Mouse (Mus musculus) forebrain, embryonic 13.5 days (tissue): Measurements from ENCODE around the gene Tgfbr1. TPM values are rescaled to one million over a fixed set of nuclear protein-coding genes. Genes with fewer than 3 reads are reported as not detected.

Experiments
- ATAC-seq: fragments of 200-750 bp; cut with Nextera tagmentation; 2 replicates; pipeline ENCODE4 v1.8.0; 2017
- H3K27ac ChIP-seq: fragments of 300-500 bp; sonication (generic); 2 replicates; pipeline ENCODE4 v1.5.1; 2015; ENCODE audit warnings: inconsistent platforms, mild to moderate bottlenecking, moderate library complexity
- H3K27me3 ChIP-seq: fragments of 300-500 bp; sonication (generic); 2 replicates; pipeline ENCODE4 v1.6.1; 2015; ENCODE audit warnings: mild to moderate bottlenecking, inconsistent platforms
- H3K36me3 ChIP-seq: fragments of 300-500 bp; sonication (generic); 2 replicates; pipeline ENCODE4 v1.6.1; 2015; ENCODE audit warnings: mild to moderate bottlenecking, inconsistent platforms; ENCODE audit not compliant: poor library complexity, severe bottlenecking
- H3K4me1 ChIP-seq: fragments of 300-500 bp; sonication (generic); 2 replicates; pipeline ENCODE4 v1.6.1; 2015; ENCODE audit warnings: inconsistent platforms
- H3K4me2 ChIP-seq: fragments of 300-500 bp; sonication (generic); 2 replicates; pipeline ENCODE4 v1.6.1; 2015; ENCODE audit warnings: inconsistent platforms, mild to moderate bottlenecking, moderate library complexity
- H3K4me3 ChIP-seq: fragments of 300-500 bp; sonication (generic); 2 replicates; pipeline ENCODE4 v1.5.1; 2015; ENCODE audit warnings: mild to moderate bottlenecking, inconsistent platforms
- H3K9ac ChIP-seq: fragments of 300-500 bp; sonication (generic); 2 replicates; pipeline ENCODE4 v1.6.1; 2015; ENCODE audit warnings: mild to moderate bottlenecking, inconsistent platforms
- H3K9me3 ChIP-seq: fragments of 300-500 bp; sonication (generic); replicated peaks from 2 replicates; pipeline ENCODE4 v1.6.1; 2016; ENCODE audit warnings: inconsistent platforms
- WGBS: fragments of 180-500 bp; shearing (Covaris S2); methylation state at CpG from one replicate; pipeline ENCODE4 v1.1.7; 2015; 5-methylcytosine and 5-hydroxymethylcytosine counted together
- polyA plus RNA-seq: library from polyadenylated mRNA; unstranded; fragments of >200 nt; fragmentation: Nextera tagmentation; extraction: Ambion mirVana; gene quantifications from 2 replicates; pipeline ENCODE4 v1.2.1, GENCODE M21; 2015

The Tgfbr1 gene
- polyA plus RNA-seq, 1 experiment from 2014 or later: 45.6 TPM

DNA sequence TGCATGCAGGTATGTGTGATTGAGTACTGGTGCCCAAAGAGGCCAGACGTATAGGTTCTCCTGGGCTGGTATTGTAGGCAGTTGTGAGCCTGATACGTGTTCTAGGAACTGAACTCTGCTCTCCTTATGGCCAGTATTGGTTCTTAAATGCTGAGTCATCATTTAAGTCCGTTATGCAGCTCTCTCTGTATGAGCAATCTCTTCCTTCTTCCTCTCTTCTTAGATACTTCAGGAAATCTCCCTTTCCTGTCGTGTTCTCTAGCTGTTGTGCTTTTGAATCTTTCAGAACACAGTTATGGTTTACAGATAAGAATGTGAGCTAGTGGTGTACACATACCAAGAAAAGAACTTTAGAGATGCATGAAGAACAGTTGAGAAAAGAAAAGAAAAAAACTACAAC is 47.3 kb downstream of the Tgfbr1 start:
- Histone ChIP-seq H3K9ac (no peak overlapping the region), H3K9me3 (no peaks in the 10 kb centered on the region), H3K4me3 (no peak overlapping the region), H3K4me2 (no peak overlapping the region), H3K27me3 (no peaks in the 10 kb centered on the region), H3K36me3 (peaks cover 54% of the 10 kb centered on the region), H3K27ac (no peak overlapping the region), H3K4me1 (no peaks in the 10 kb centered on the region)
- ATAC-seq: no peak
- WGBS: 92% methylated on average over 4 of the region's 4 CpGs

DNA sequence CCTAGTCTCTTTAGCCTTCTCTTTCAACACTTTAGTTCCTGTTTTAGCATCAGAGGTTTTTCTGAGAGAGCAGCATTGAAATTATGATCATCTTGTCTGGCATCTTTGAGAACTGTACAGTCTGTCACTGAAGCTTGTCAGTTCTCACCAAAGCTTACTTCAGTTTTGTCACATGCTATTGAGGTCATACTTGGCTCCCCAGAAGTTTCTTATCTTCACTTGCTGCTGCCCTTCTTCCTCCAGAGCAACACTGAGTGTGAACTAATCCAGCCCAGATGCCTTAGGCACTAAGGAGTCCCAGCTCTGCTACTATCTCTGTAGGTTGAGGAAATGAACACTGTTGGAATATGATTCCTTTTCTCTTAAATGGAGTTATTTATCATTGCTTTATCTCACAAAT is 49.2 kb downstream of the Tgfbr1 start:
- H3K9ac ChIP-seq: no peak overlapping the region
- H3K4me1 ChIP-seq: no peaks in the 10 kb centered on the region
- H3K4me3 ChIP-seq: no peak overlapping the region
- H3K9me3 ChIP-seq: no peaks in the 10 kb centered on the region
- ATAC-seq: no peak
- peaks cover 58% of the 10 kb centered on the region for H3K36me3 ChIP-seq
- H3K27ac ChIP-seq: no peak overlapping the region
- H3K4me2 ChIP-seq: no peak overlapping the region
- H3K27me3 ChIP-seq: no peaks in the 10 kb centered on the region

DNA sequence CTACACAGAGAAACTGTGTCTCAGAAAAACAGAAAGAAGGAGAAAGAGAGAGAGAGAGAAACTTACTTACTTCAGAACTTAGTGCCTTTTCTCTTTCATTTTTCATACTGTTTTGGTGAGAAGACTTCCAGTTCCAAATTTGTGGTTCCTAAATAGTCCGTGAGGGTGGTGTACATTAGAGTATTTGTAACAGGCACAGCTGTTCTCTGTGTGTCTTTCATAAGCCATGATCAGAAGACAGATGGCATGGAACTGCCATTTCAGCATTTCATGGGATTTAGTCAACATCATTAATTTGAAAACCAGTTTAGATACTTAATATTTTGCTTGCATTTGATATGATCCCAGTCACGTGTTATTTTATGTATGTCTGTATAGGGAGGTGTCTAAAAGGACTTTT is 51.5 kb downstream of the Tgfbr1 start:
- H3K36me3 ChIP-seq: peaks cover 48% of the 10 kb centered on the region

DNA sequence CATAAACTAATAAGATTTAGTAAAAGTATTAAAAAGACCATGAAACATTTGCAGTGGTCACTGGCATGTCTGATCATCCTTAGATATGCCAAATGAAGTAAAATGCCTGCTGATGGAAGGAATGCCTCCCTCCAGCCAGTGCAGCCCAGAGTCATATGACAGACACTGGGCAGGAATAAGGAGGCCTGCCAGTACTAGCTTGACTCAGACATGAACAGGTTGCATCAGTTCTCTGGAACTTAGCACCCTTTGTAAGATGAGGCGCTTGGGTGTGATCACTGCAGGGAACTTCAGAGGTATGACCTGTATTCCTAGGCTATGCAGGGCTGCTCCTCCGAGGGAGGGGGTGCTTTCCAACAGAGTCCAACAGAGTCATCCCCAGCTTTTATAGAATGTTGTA is 54.1 kb downstream of the Tgfbr1 start:
- no peak for ATAC-seq
- Histone ChIP-seq H3K9me3 (no peaks in the 10 kb centered on the region), H3K36me3 (peaks cover 60% of the 10 kb centered on the region), H3K9ac (no peak overlapping the region), H3K27me3 (no peaks in the 10 kb centered on the region), H3K27ac (no peak overlapping the region), H3K4me1 (no peaks in the 10 kb centered on the region), H3K4me3 (no peak overlapping the region), H3K4me2 (no peak overlapping the region)
- WGBS: 97% methylated on average over 2 of the region's 2 CpGs

More for the DNA sequence above, 51.5 kb downstream of the Tgfbr1 start:
- no peak for ATAC-seq
- Histone ChIP-seq H3K9me3 (no peaks in the 10 kb centered on the region), H3K27me3 (no peaks in the 10 kb centered on the region), H3K27ac (no peak overlapping the region), H3K4me2 (no peak overlapping the region), H3K4me3 (no peak overlapping the region), H3K4me1 (no peaks in the 10 kb centered on the region), H3K9ac (no peak overlapping the region)
- WGBS: 87% methylated on average over 2 of the region's 2 CpGs

DNA sequence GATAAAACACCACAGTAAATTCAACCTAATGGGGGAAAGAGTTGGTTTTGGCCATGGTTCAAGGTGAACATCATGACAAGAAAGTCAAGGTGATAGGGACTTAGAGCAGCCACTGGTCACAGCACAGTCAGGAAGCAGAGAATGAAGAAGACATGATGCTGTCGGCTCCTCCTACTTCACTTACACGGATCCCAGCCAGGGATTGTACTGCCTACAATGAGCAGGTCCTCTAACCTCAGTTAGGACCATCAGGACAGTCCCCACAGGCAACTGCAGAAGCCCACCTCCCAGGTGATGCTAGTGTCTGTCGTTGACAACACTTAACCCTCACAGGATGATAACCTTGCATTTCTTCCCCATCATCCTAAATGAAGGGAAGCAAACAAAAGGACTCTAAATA is 64.8 kb downstream of the Tgfbr1 start:
- no peak overlapping the region for H3K27ac ChIP-seq
- no peak overlapping the region for H3K4me2 ChIP-seq
- WGBS: 73% methylated on average over 3 of the region's 3 CpGs
- H3K9me3 ChIP-seq: no peaks in the 10 kb centered on the region
- no peak overlapping the region for H3K4me3 ChIP-seq
- 0 out of 2 replicates have a peak, but pooled peaks cover 3% of the 10 kb centered on the region for H3K36me3 ChIP-seq
- peaks cover 8% of the 10 kb centered on the region; the same call in 1 of the 2 replicates for H3K4me1 ChIP-seq
- peaks cover 13% of the 10 kb centered on the region for H3K27me3 ChIP-seq
- no peak for ATAC-seq
- no peak overlapping the region for H3K9ac ChIP-seq

DNA sequence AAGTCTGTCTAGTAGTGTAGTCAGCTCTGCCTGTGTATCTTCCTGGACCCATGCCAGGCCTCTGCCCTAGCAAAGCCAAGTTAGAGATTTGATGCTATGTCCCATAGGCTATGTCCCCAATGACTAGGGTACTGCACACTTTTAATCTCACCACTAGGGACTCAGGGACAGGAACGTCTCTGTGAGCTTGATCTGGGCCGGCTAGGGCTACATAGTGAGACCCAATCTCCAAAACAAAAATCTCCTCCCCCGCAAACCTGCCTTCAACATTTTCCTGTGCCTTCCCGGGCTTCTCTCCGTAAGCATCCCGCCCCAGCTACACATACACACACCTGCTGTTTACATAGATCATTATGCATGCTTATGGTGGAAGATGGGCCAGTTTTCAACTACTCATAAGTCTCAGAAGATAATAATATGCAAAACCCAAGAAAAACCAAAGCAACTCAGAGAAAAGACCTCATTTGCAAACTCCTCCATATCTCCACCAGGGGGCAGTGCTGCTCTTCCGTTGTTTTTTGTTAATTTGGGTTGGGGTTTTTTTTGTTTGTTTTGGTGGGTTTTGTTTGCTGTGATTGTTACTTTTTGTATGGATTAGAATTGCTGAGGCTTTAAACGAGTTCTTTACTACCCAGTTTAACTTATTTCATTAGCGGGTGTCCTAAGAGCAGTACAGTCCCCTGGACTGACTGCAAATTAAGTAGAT is 66.4 kb downstream of the Tgfbr1 start:
- H3K4me2 ChIP-seq: no peak overlapping the region
- peaks cover 19% of the 10 kb centered on the region for H3K27me3 ChIP-seq
- no peaks in the 10 kb centered on the region for H3K36me3 ChIP-seq
- no peak overlapping the region for H3K27ac ChIP-seq
- peak; percentile 58 for ATAC-seq
- H3K9ac ChIP-seq: no peak overlapping the region
- H3K4me3 ChIP-seq: no peak overlapping the region
- 23% methylated on average over 9 of the region's 9 CpGs for WGBS
- H3K4me1 ChIP-seq: peaks cover 10% of the 10 kb centered on the region; the same call in 1 of the 2 replicates
- H3K9me3 ChIP-seq: no peaks in the 10 kb centered on the region

DNA sequence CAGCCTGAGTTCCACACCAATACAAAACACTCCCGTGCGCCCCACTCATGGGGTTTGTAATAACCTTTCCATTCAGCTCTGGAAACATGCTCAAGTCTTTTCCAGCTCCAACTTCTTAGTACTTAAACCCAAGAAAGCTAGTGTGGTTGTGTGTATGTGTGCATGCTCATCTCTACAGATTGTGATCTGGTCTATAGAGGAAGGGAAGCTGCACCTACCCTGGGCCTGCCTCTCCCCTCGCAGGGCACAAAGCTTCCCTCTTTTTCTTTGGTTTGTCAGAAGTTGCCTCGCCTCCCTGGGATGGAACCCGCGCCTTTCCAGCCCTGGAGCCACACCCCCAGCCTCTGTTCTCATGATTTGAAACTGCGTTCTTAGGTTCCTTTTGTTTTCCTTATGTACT is 67.2 kb downstream of the Tgfbr1 start:
- Histone ChIP-seq H3K27me3 (peaks cover 25% of the 10 kb centered on the region), H3K9me3 (no peaks in the 10 kb centered on the region), H3K4me3 (no peak overlapping the region), H3K9ac (no peak overlapping the region), H3K36me3 (no peaks in the 10 kb centered on the region), H3K27ac (no peak overlapping the region), H3K4me1 (peaks cover 14% of the 10 kb centered on the region; the same call in 1 of the 2 replicates), H3K4me2 (no peak overlapping the region)
- no peak for ATAC-seq
- 24% methylated on average over 7 of the region's 7 CpGs for WGBS

DNA sequence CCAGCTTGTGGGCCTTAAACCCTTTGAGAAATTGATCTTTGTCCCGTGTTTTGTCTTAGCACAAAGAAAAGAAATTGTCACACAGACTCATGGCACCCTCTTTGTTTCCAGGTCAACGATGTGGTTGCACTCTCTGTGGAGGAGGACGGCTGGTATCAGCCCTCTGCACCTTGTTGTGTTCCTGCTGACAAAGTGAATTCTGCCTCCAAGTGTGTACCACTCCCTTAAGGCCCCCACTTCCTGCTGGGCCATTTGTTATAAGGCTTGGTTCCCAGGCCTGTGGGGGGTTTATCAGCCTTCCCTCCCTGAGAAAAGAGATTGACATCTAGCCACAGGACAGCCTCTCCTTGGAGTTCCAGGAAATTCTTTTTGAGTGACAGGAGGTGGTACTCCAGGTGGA is 69.2 kb downstream of the Tgfbr1 start:
- no peak overlapping the region for H3K9ac ChIP-seq
- H3K27me3 ChIP-seq: peaks cover 39% of the 10 kb centered on the region
- peaks cover 14% of the 10 kb centered on the region; the same call in 1 of the 2 replicates for H3K4me1 ChIP-seq
- H3K4me2 ChIP-seq: no peak overlapping the region
- H3K4me3 ChIP-seq: no peak overlapping the region
- no peak for ATAC-seq
- H3K9me3 ChIP-seq: no peaks in the 10 kb centered on the region
- WGBS: 26% methylated on average over 3 of the region's 3 CpGs
- no peaks in the 10 kb centered on the region for H3K36me3 ChIP-seq
- H3K27ac ChIP-seq: no peak overlapping the region

DNA sequence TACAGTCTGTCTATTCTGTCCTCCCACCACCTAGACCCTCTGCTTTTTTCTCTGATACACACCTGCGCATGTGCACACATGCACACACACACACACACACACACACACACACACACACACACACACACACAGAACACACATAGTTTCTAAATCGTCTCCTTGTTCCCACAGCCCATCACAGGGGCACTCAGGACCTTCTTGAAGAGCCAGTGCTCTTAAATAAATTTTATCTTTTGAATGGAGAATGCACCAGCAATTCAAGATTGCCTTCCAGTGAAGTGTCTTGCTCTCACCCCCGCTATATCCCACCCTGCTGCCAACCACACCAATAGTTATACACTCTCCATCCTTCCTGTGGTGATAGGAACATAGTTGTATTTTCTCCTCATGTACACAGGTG is 69.9 kb downstream of the Tgfbr1 start:
- no peak for ATAC-seq
- Histone ChIP-seq H3K4me3 (no peak overlapping the region), H3K27me3 (peaks cover 39% of the 10 kb centered on the region)

DNA sequence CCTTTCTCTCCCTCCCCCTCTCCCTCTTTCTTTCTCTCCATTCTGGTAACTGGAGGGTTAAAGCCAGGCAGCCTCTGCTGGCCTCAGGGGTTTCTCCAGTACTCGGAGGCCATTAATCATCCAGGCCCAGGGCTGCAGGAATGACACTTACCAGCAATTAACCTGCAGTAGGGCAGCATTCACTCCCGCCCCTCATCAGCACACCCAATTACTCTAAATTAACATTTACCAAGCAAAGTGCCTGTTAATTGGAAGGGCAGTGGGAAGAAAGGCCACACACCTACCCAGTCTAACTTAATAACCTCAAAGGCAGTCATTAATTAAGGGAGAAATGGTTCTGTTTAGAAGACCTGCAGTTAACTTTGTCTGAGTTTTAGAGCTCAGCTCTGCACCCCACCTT is 71.4 kb downstream of the Tgfbr1 start:
- Histone ChIP-seq H3K27me3 (peaks cover 40% of the 10 kb centered on the region), H3K9me3 (no peaks in the 10 kb centered on the region), H3K4me2 (no peak overlapping the region), H3K9ac (no peak overlapping the region), H3K4me1 (peaks cover 14% of the 10 kb centered on the region; the same call in 1 of the 2 replicates), H3K27ac (no peak overlapping the region), H3K36me3 (no peaks in the 10 kb centered on the region), H3K4me3 (no peak overlapping the region)
- 10% methylated on average over 2 of the region's 2 CpGs for WGBS
- ATAC-seq: no peak

More for the DNA sequence above, 69.9 kb downstream of the Tgfbr1 start:
- no peak overlapping the region for H3K27ac ChIP-seq
- H3K36me3 ChIP-seq: no peaks in the 10 kb centered on the region
- no peak overlapping the region for H3K4me2 ChIP-seq
- H3K4me1 ChIP-seq: peaks cover 14% of the 10 kb centered on the region; the same call in 1 of the 2 replicates
- 86% methylated on average over 3 of the region's 3 CpGs for WGBS
- no peak overlapping the region for H3K9ac ChIP-seq
- H3K9me3 ChIP-seq: no peaks in the 10 kb centered on the region

DNA sequence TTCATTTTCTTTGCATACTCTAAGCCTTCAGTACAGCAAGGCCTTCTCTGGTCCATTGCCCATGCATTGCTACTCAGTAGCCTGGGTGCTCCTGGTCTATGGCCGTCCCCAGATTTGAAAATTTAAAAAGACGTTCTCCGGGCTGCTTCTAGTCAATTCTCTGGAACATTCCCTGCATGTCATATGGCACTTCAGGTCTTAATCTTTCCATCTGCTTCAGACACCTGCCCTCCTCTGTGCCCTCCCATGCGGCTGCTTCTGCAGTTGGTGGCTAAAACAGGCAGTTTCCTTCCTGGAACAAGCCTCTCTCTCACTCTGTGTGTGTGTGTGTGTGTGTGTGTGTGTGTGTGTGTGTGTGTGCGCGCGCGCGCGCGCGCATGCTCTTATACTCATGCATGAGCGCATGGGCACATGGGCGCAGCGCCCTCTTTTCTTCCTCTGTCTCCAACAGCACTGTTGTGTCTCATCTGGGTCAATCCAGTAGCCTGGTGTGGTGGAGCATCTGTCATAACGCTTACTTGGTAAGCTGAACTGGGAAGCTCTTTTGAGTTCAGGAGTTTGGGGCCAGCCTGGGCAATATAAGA is 72.3 kb downstream of the Tgfbr1 start:
- WGBS: 90% methylated on average over 15 of the region's 16 CpGs
- H3K4me1 ChIP-seq: peaks cover 10% of the 10 kb centered on the region; the same call in 1 of the 2 replicates
- no peak overlapping the region for H3K4me2 ChIP-seq
- no peak for ATAC-seq
- no peaks in the 10 kb centered on the region for H3K36me3 ChIP-seq
- H3K9me3 ChIP-seq: no peaks in the 10 kb centered on the region
- H3K4me3 ChIP-seq: no peak overlapping the region
- no peak overlapping the region for H3K27ac ChIP-seq
- H3K27me3 ChIP-seq: peaks cover 44% of the 10 kb centered on the region
- H3K9ac ChIP-seq: no peak overlapping the region

DNA sequence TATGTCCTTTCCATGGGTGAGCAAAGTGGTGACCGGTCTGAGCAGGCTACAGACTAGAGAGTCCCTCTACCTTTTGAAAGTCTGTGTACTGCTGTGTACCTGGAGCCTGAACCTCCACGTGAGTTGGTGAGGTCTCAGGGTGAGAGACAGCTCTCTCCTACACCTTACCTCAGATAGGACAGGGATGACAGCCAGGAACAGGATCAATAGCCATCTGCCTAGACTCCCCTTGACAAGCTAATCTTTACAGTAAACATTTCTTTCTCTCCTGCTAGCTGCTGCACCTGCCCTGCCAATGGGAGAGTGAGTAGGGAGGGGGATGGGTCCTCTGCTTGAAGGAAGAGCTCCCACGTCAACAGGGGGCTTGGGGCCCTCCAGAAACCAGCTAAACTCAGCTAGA is 74.6 kb downstream of the Tgfbr1 start:
- no peak overlapping the region for H3K4me3 ChIP-seq
- WGBS: 72% methylated on average over 3 of the region's 3 CpGs
- H3K27ac ChIP-seq: no peak overlapping the region
- peaks cover 6% of the 10 kb centered on the region; the same call in 1 of the 2 replicates for H3K4me1 ChIP-seq
- H3K36me3 ChIP-seq: no peaks in the 10 kb centered on the region
- no peak for ATAC-seq
- H3K9me3 ChIP-seq: no peaks in the 10 kb centered on the region
- H3K4me2 ChIP-seq: no peak overlapping the region
- no peak overlapping the region for H3K9ac ChIP-seq
- peaks cover 36% of the 10 kb centered on the region for H3K27me3 ChIP-seq
